15 mouse cellular contexts compared by ENCODE assay signal in genomic region chr12:70613244-70613643, GRCm38 (mm10).
"Had no signal": no experiment of that assay in that cellular context is flagged by ENCODE, and none has a peak within 500 bp of the region (broad histone marks: within the 10 kb centered on the region; RNA-seq: fewer than 3 reads in every experiment).

No protein-coding gene starts in this region.

- H3K27me3 ChIP-seq: liver, embryonic 12.5 days; lung, embryonic 15.5 days; midbrain, embryonic 12.5 days; neural tube, embryonic 12.5 days; stomach, embryonic 15.5 days had no signal

- H3K4me1 ChIP-seq: liver, embryonic 12.5 days; midbrain, embryonic 12.5 days; stomach, embryonic 15.5 days had no signal

- H3K9me3 ChIP-seq: liver, embryonic 12.5 days; lung, embryonic 15.5 days; midbrain, embryonic 12.5 days; neural tube, embryonic 12.5 days; stomach, embryonic 15.5 days had no signal

- H3K4me3 ChIP-seq: liver, embryonic 12.5 days; lung, embryonic 15.5 days; midbrain, embryonic 12.5 days; neural tube, embryonic 12.5 days; stomach, embryonic 15.5 days had no signal

- DNase-seq: lung, adult 18-20 months; lung, postnatal 10 days; lung, postnatal 4 days; midbrain, embryonic 14.5 days; right cerebral cortex, postnatal 14 days; thymus, adult 18-20 months; thymus, postnatal 14 days; thymus, postnatal 36 days had no signal

- H3K36me3 ChIP-seq: liver, embryonic 12.5 days; lung, embryonic 15.5 days; midbrain, embryonic 12.5 days; neural tube, embryonic 12.5 days; stomach, embryonic 15.5 days had no signal

- H3K27ac ChIP-seq: liver, embryonic 12.5 days; liver, embryonic 14.5 days; lung, embryonic 15.5 days; midbrain, embryonic 12.5 days; neural tube, embryonic 12.5 days; stomach, embryonic 15.5 days; stomach, postnatal 0 days had no signal
